Mouse (Mus musculus) hindbrain, embryonic 15.5 days (tissue): ENCODE measurements around the gene Plagl2. TPM values are rescaled to one million over a fixed set of nuclear protein-coding genes. Genes with fewer than 3 reads are reported as not detected.
A peak's percentile ranks its signal among the peaks of the same experiment; 100 is the strongest.

ENCODE experiments used
- ATAC-seq: fragments of 200-750 bp; cut with Nextera tagmentation; 2 replicates; pipeline ENCODE4 v1.8.0; 2017; ENCODE audit warnings: low read depth, moderate number of reproducible peaks, moderate TSS enrichment; ENCODE audit not compliant: low FRiP score
- H3K27ac ChIP-seq: fragments of 300-500 bp; sonication (generic); replicated peaks from 2 replicates; pipeline ENCODE4 v1.5.1; 2015; ENCODE audit warnings: mild to moderate bottlenecking, inconsistent platforms
- H3K27me3 ChIP-seq: fragments of 300-500 bp; sonication (generic); 2 replicates; pipeline ENCODE4 v1.6.1; 2015; ENCODE audit warnings: control low read depth, inconsistent platforms
- H3K36me3 ChIP-seq: fragments of 300-500 bp; sonication (generic); 2 replicates; pipeline ENCODE4 v1.6.1; 2015; ENCODE audit warnings: control low read depth, inconsistent platforms
- H3K4me1 ChIP-seq: fragments of 300-500 bp; sonication (generic); replicated peaks from 2 replicates; pipeline ENCODE4 v1.6.1; 2015; ENCODE audit warnings: control low read depth, inconsistent platforms
- H3K4me2 ChIP-seq: fragments of 300-500 bp; sonication (generic); 2 replicates; pipeline ENCODE4 v1.6.1; 2015; ENCODE audit warnings: moderate library complexity, mild to moderate bottlenecking, inconsistent platforms
- H3K4me3 ChIP-seq: fragments of 300-500 bp; sonication (generic); 2 replicates; pipeline ENCODE4 v1.5.1; 2015; ENCODE audit warnings: mild to moderate bottlenecking, inconsistent platforms
- H3K9ac ChIP-seq: fragments of 300-500 bp; sonication (generic); 2 replicates; pipeline ENCODE4 v1.6.1; 2015; ENCODE audit warnings: inconsistent platforms
- H3K9me3 ChIP-seq: fragments of 300-500 bp; sonication (generic); 2 replicates; pipeline ENCODE4 v1.6.1; 2016; ENCODE audit warnings: control low read depth, inconsistent platforms
- WGBS: fragments of 180-500 bp; shearing (Covaris S2); methylation state at CpG from one replicate; pipeline ENCODE4 v1.1.7; 2015; 5-methylcytosine and 5-hydroxymethylcytosine counted together
- polyA plus RNA-seq: library from polyadenylated mRNA; unstranded; fragments of >200 nt; fragmentation: Nextera tagmentation; extraction: Ambion mirVana; gene quantifications from 2 replicates; pipeline ENCODE4 v1.2.1, GENCODE M21; 2015

The Plagl2 gene
- polyA plus RNA-seq, 1 experiment from 2014 or later, result 6.2 TPM

DNA sequence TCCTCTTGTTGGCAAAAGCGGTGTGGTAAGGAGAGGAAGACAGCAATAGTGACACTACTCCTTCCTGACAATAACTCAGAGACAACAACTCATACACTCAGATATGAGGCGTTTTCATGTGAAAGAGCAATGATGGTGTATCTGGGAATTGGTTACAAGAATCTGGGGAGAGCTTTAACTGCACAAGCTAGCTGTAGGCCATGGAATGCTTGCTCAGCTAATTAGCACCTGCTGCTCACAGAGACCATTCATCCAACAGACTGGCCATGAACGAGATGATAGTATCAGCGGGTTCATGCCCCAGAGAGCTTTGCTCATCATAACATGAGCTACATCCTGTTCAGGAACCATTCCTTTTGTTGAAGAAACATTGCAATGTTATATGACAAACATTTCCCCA lies 4.0 kb downstream of the Plagl2 start:
- H3K4me3 ChIP-seq, result no peak overlapping the region
- no peak for ATAC-seq
- peaks cover 35% of the 10 kb centered on the region for H3K4me1 ChIP-seq
- H3K27me3 ChIP-seq, result no peaks in the 10 kb centered on the region
- H3K9me3 ChIP-seq, result no peaks in the 10 kb centered on the region
- no peak overlapping the region for H3K9ac ChIP-seq
- 70% methylated on average over 4 of the region's 4 CpGs for WGBS
- no peak overlapping the region for H3K27ac ChIP-seq
- peaks cover 37% of the 10 kb centered on the region for H3K36me3 ChIP-seq
- no peak overlapping the region for H3K4me2 ChIP-seq

- no peaks in the 10 kb centered on the region for H3K27me3 ChIP-seq
- no peak overlapping the region for H3K9ac ChIP-seq
- peaks cover 56% of the 10 kb centered on the region for H3K36me3 ChIP-seq
- H3K9me3 ChIP-seq, result no peaks in the 10 kb centered on the region
- no peak overlapping the region for H3K4me3 ChIP-seq
- no peak overlapping the region for H3K4me2 ChIP-seq
- WGBS, result 89% methylated on average over 5 of the region's 5 CpGs
- H3K27ac ChIP-seq, result no peak overlapping the region
- ATAC-seq, result no peak
- H3K4me1 ChIP-seq, result peaks cover 18% of the 10 kb centered on the region
Measured at GRCm38 (mm10) chr2:153228523-153228922, 12.7 kb downstream of the Plagl2 start.

GRCm38 (mm10) chr2:153227959-153228358 lies 13.3 kb downstream of the Plagl2 start:
- H3K27me3 ChIP-seq, result no peaks in the 10 kb centered on the region
- H3K9me3 ChIP-seq, result no peaks in the 10 kb centered on the region
- WGBS, result 92% methylated on average over 4 of the region's 4 CpGs
- no peak overlapping the region for H3K9ac ChIP-seq
- H3K36me3 ChIP-seq, result peaks cover 51% of the 10 kb centered on the region
- peaks cover 18% of the 10 kb centered on the region for H3K4me1 ChIP-seq
- H3K4me2 ChIP-seq, result no peak overlapping the region
- no peak overlapping the region for H3K4me3 ChIP-seq
- H3K27ac ChIP-seq, result no peak overlapping the region
- no peak for ATAC-seq

GRCm38 (mm10) chr2:153225595-153225953 lies 15.7 kb downstream of the Plagl2 start:
- Histone ChIP-seq H3K4me1 (peaks cover 18% of the 10 kb centered on the region), H3K36me3 (peaks cover 37% of the 10 kb centered on the region), H3K9ac (peak overlapping the region; percentile 87), H3K9me3 (no peaks in the 10 kb centered on the region), H3K4me2 (peak overlapping the region; percentile 78), H3K27ac (peak overlapping the region; percentile 86), H3K27me3 (no peaks in the 10 kb centered on the region), H3K4me3 (peak overlapping the region; percentile 63)
- no peak; the same call in none of the 2 replicates for ATAC-seq
- 10% methylated on average over 3 of the region's 3 CpGs for WGBS

DNA sequence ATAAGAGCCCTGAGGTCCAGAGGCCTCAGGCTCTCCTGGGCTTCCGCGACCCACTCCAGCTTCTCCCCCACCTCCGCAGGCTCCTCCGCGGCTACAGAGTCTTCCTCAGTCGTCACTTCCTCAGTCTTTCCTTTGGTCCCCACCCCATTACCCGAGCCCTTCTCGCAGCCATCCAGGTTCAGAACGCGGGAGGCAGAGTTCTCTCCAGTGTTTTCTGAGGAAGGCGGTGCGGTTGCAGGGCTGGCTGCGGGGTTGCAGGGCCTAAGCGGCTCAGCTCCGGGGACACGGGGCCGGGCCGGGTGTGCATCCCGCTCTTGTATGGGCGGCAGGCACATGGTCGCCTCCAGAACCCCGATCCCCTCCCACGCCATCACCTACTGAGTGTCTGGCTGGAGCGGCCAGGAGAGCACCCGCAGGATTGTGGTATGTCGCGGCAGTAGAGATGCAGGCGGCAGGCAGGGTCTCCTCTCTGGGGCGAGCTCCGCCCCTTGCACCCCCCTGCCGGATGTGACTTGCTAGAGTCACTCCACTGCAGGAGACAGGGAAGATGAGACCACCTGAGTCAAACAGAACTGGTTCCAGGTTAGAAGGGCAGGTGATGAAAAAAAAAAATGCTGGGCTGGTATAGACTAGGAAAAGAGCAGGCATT lies 16.2 kb downstream of the Plagl2 start, which contains the start of gene Tspyl3:
TSS of gene Tspyl3 (minus strand) at position 496 of the 649 bp plus-strand sequence.
- H3K27me3 ChIP-seq, result no peaks in the 10 kb centered on the region
- peak; percentile 90 for ATAC-seq
- 2% methylated on average over 31 of the region's 31 CpGs for WGBS
- peak within 1 kb of the TSS; percentile 78 for H3K4me2 ChIP-seq
- peak within 1 kb of the TSS; percentile 63 for H3K4me3 ChIP-seq
- H3K27ac ChIP-seq, result peak within 1 kb of the TSS; percentile 86
- no peaks in the 10 kb centered on the region for H3K9me3 ChIP-seq
- H3K36me3 ChIP-seq, result peaks cover 32% of the 10 kb centered on the region
- H3K4me1 ChIP-seq, result peaks cover 18% of the 10 kb centered on the region
- peak within 1 kb of the TSS; percentile 87 for H3K9ac ChIP-seq

DNA sequence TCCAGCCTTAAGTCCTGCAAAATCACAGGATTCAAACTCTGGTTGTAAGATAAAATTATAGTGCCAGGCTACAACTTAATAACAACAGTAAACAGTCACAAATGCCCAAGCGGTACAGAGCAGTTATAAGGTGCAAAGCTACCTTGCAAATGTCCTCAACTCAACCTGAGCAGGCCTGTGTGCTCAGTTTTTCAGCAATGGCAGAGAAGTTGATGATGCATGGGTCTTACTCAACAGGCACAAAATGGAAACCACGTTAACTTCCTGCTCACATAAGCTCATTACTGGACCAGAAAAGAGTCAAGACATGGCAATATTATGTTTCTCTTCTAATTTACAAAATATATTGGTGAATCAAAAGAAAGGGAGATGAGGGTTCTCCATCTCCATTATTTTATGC lies 18.7 kb downstream of the Plagl2 start:
- H3K36me3 ChIP-seq, result peaks cover 11% of the 10 kb centered on the region; the same call in 1 of the 2 replicates
- H3K4me2 ChIP-seq, result no peak overlapping the region
- H3K9me3 ChIP-seq, result no peaks in the 10 kb centered on the region
- ATAC-seq, result no peak
- whole genome bisulfite sequencing, result 96% methylated on average over 2 of the region's 2 CpGs
- H3K27me3 ChIP-seq, result no peaks in the 10 kb centered on the region
- no peak overlapping the region for H3K27ac ChIP-seq
- peaks cover 18% of the 10 kb centered on the region for H3K4me1 ChIP-seq
- H3K9ac ChIP-seq, result no peak overlapping the region
- H3K4me3 ChIP-seq, result no peak overlapping the region

GRCm38 (mm10) chr2:153222130-153222529 lies 19.1 kb downstream of the Plagl2 start:
- peaks cover 18% of the 10 kb centered on the region for H3K4me1 ChIP-seq
- no peak overlapping the region for H3K4me3 ChIP-seq
- H3K9ac ChIP-seq, result no peak overlapping the region
- H3K36me3 ChIP-seq, result peaks cover 8% of the 10 kb centered on the region; the same call in 1 of the 2 replicates
- ATAC-seq, result no peak
- H3K27me3 ChIP-seq, result no peaks in the 10 kb centered on the region
- no peak overlapping the region for H3K4me2 ChIP-seq
- no peaks in the 10 kb centered on the region for H3K9me3 ChIP-seq
- no peak overlapping the region for H3K27ac ChIP-seq

DNA sequence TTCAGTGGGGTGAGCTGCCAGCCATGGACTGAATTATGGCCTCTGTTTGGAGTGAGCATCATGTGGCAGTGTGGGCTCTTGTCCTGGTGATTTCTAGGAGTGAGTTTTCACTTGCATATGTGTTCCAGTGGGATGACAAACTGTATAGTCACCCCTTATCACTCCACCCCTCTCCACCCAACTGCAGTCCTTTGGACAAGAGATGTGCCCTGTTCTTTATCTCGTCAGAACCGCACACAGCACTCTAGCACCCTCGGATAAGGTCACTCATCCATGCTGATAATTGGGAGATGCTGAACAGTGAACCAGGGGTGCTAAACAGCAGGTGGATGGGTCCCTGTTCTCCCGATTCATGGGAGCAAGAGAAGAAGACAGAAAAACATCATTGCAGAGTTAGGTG lies 19.6 kb downstream of the Plagl2 start:
- Histone ChIP-seq H3K4me3 (no peak overlapping the region), H3K9ac (no peak overlapping the region), H3K27ac (no peak overlapping the region), H3K36me3 (peaks cover 8% of the 10 kb centered on the region; the same call in 1 of the 2 replicates), H3K4me2 (no peak overlapping the region), H3K27me3 (no peaks in the 10 kb centered on the region), H3K4me1 (peaks cover 18% of the 10 kb centered on the region), H3K9me3 (no peaks in the 10 kb centered on the region)
- WGBS, result 97% methylated on average over 4 of the region's 4 CpGs
- no peak for ATAC-seq

- H3K9me3 ChIP-seq, result no peaks in the 10 kb centered on the region
- no peak for ATAC-seq
- no peak overlapping the region for H3K4me3 ChIP-seq
- H3K4me2 ChIP-seq, result no peak overlapping the region
- peaks cover 8% of the 10 kb centered on the region; the same call in 1 of the 2 replicates for H3K36me3 ChIP-seq
- H3K27me3 ChIP-seq, result no peaks in the 10 kb centered on the region
- no peak overlapping the region for H3K9ac ChIP-seq
- no peak overlapping the region for H3K27ac ChIP-seq
- no peaks in the 10 kb centered on the region for H3K4me1 ChIP-seq
- WGBS, result 74% methylated on average over 3 of the region's 3 CpGs
Measured at GRCm38 (mm10) chr2:153218516-153218915, 22.7 kb downstream of the Plagl2 start.

GRCm38 (mm10) chr2:153217826-153218340 lies 23.3 kb downstream of the Plagl2 start:
- ATAC-seq, result no peak
- Histone ChIP-seq H3K9me3 (no peaks in the 10 kb centered on the region), H3K27ac (no peak overlapping the region), H3K36me3 (peaks cover 8% of the 10 kb centered on the region; the same call in 1 of the 2 replicates), H3K9ac (no peak overlapping the region), H3K4me3 (no peak overlapping the region), H3K4me1 (no peaks in the 10 kb centered on the region), H3K4me2 (no peak overlapping the region), H3K27me3 (no peaks in the 10 kb centered on the region)
- WGBS, result 89% methylated on average over 10 of the region's 10 CpGs

DNA sequence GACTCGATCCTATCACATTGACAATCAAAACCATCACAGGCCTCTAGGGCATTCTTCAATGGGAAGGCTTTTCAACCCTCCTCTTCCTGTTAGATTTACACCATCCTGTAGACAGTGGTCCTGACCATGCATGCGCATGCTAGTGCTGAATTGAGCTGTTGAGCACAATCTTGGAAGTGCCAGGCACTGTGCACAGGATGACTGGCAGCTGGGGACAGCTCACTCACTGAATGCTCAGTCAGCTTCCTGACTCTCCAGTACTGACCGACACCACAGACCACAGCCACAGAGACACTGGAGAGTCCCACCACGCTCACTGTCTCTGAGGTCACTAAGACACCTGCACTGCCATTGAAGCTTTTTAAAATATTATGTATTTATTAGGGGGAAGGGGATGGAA lies 25.8 kb downstream of the Plagl2 start:
- no peak overlapping the region for H3K4me2 ChIP-seq
- no peaks in the 10 kb centered on the region for H3K27me3 ChIP-seq
- no peak overlapping the region for H3K4me3 ChIP-seq
- no peaks in the 10 kb centered on the region for H3K9me3 ChIP-seq
- no peak overlapping the region for H3K27ac ChIP-seq
- no peak overlapping the region for H3K9ac ChIP-seq
- no peak for ATAC-seq
- no peaks in the 10 kb centered on the region for H3K4me1 ChIP-seq
- 92% methylated on average over 4 of the region's 4 CpGs for WGBS
- H3K36me3 ChIP-seq, result peaks cover 2% of the 10 kb centered on the region; the same call in 1 of the 2 replicates

DNA sequence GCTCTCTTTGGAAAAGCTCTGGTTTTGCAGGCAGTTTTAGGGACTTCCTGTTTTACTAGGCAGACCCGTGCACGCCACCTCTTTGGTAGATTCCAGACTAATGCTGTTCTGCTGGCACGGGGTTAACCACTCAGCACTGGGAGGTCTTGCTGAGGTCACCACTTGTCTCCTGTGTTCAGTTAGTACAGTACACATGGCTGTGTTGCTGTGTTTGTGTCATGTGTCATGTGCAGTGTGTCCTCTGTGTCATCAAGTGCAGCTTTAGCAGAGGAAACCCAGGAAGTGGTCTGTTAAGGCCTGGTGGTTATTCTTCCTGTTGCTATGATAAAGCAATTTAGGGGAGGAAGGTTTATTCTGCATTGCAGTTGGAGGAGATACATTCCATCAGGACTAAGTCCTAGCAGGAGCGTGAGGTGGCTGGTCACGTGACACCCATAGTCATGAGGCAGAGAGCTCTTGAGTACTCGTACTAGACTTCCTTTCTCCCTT lies 26.4 kb downstream of the Plagl2 start:
- Histone ChIP-seq H3K4me1 (no peaks in the 10 kb centered on the region), H3K4me2 (no peak overlapping the region), H3K9ac (no peak overlapping the region), H3K36me3 (peaks cover 6% of the 10 kb centered on the region), H3K27ac (no peak overlapping the region), H3K4me3 (no peak overlapping the region), H3K27me3 (no peaks in the 10 kb centered on the region), H3K9me3 (no peaks in the 10 kb centered on the region)
- ATAC-seq, result no peak
- 80% methylated on average over 6 of the region's 6 CpGs for WGBS
